Mouse (Mus musculus): ENCODE results near the gene Slc39a8. TPM values are rescaled to one million over a fixed set of nuclear protein-coding genes. Genes with fewer than 3 reads are reported as not detected.

The Slc39a8 gene
- polyA plus RNA-seq, 1 experiment from 2014 or later: 15.0 TPM

- ATAC-seq (ENCODE audit: insufficient number of reproducible peaks, insufficient read depth, low FRiP score, low TSS enrichment): no peak
- Histone ChIP-seq H3K4me3 (no peak overlapping the region), H3K9me3 (no peaks in the 10 kb centered on the region), H3K4me2 (replicated peaks) (no peak overlapping the region), H3K36me3 (no peaks in the 10 kb centered on the region), H3K27me3 (no peaks in the 10 kb centered on the region), H3K9ac (no peak overlapping the region), H3K27ac (no peak overlapping the region), H3K4me1 (no peaks in the 10 kb centered on the region)
- 72% methylated on average over 12 of the region's 12 CpGs for WGBS
These were observed 61.0 kb downstream of the Slc39a8 start for GRCm38 (mm10) chr3:135885927-135886658.

DNA sequence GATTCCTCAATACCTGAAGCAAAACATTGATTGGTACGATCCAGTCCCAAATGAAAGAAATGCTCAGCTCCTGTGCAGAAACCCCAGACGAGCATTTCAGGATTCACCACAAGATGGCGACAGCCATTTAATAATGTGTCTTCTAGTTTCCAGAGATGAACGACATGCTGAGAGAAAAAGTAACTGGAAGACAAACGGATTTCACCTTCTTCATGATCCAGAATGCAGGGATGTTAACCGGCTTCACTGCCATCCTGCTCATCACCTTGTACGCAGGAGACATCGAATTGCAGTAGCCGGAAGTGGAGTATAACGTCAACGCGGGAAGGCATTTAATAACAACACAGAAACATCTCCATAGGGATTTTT, 61.6 kb downstream of the Slc39a8 start:
- WGBS: 36% methylated on average over 12 of the region's 12 CpGs
- Histone ChIP-seq H3K27ac (no peak overlapping the region), H3K4me3 (no peak overlapping the region), H3K36me3 (no peaks in the 10 kb centered on the region), H3K4me1 (no peaks in the 10 kb centered on the region), H3K27me3 (no peaks in the 10 kb centered on the region), H3K9me3 (no peaks in the 10 kb centered on the region), H3K9ac (no peak overlapping the region), H3K4me2 (replicated peaks) (no peak overlapping the region)
- ATAC-seq (ENCODE audit: insufficient number of reproducible peaks, insufficient read depth, low FRiP score, low TSS enrichment): no peak

DNA sequence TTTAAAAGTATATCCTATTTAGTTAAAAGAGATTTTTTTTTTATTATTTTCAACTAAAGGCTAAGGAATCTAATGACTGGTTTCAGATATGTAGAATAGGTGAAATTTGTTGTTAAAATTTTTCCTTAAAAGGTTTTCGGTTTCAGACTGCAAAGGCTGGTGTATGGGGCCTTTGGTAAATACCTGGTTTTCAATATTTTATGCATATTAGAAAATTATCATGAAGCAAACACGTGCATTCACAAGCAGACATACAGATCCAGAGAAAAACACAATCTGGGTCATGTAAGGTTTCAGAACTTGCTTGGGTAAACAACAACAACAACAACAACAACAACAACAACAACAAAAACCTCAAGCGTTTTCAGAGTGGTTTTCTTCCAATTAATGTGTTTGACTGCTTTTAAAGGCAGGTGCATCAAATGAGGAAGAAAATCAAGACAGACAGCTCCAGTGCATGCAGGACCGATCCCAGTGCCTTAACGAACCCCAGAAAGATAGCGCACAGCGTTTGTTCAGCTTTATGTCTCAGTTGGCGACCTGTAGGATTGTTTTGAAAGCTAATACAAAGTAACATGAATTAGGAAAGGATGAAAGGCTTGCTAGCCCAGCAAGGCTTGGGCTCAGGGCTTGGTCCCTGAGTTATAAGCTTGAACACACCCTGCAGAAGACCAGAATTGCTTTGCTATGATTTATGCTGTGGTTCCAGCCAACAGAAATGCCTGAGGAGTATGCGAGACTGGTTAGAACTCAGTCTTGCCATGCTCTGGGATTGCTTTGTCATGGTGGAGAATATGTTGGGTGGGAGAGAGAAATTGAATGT, 62.2 kb downstream of the Slc39a8 start:
- Histone ChIP-seq H3K9me3 (no peaks in the 10 kb centered on the region), H3K4me3 (no peak overlapping the region), H3K9ac (no peak overlapping the region), H3K4me1 (no peaks in the 10 kb centered on the region), H3K36me3 (no peaks in the 10 kb centered on the region), H3K27ac (no peak overlapping the region), H3K27me3 (no peaks in the 10 kb centered on the region), H3K4me2 (replicated peaks) (no peak overlapping the region)
- peak; percentile 47; the same call in 1 of the 2 replicates for ATAC-seq (ENCODE audit: insufficient number of reproducible peaks, insufficient read depth, low FRiP score, low TSS enrichment)
- 65% methylated on average over 9 of the region's 9 CpGs for WGBS

- Histone ChIP-seq H3K27me3 (no peaks in the 10 kb centered on the region), H3K4me3 (no peak overlapping the region), H3K4me2 (replicated peaks) (no peak overlapping the region), H3K27ac (no peak overlapping the region), H3K4me1 (no peaks in the 10 kb centered on the region), H3K9ac (no peak overlapping the region), H3K36me3 (no peaks in the 10 kb centered on the region), H3K9me3 (no peaks in the 10 kb centered on the region)
- 0 out of 2 replicates have a peak, but pooled peaks have one; percentile 47 for ATAC-seq (ENCODE audit: insufficient number of reproducible peaks, insufficient read depth, low FRiP score, low TSS enrichment)
- whole genome bisulfite sequencing: 56% methylated on average over 5 of the region's 5 CpGs
These were observed 62.7 kb downstream of the Slc39a8 start for GRCm38 (mm10) chr3:135887856-135888155.

GRCm38 (mm10) chr3:135889401-135889800, 64.3 kb downstream of the Slc39a8 start:
- Histone ChIP-seq H3K9ac (no peak overlapping the region), H3K4me2 (replicated peaks) (no peak overlapping the region), H3K27me3 (no peaks in the 10 kb centered on the region), H3K27ac (no peak overlapping the region), H3K4me1 (no peaks in the 10 kb centered on the region), H3K4me3 (no peak overlapping the region), H3K9me3 (no peaks in the 10 kb centered on the region), H3K36me3 (no peaks in the 10 kb centered on the region)
- ATAC-seq (ENCODE audit: insufficient number of reproducible peaks, insufficient read depth, low FRiP score, low TSS enrichment): no peak

- Histone ChIP-seq H3K4me2 (replicated peaks) (no peak overlapping the region), H3K36me3 (no peaks in the 10 kb centered on the region), H3K4me1 (no peaks in the 10 kb centered on the region), H3K27ac (no peak overlapping the region), H3K9ac (no peak overlapping the region), H3K9me3 (no peaks in the 10 kb centered on the region), H3K4me3 (no peak overlapping the region), H3K27me3 (no peaks in the 10 kb centered on the region)
- WGBS: 74% methylated on average over 1 of the region's 1 CpGs
- no peak for ATAC-seq (ENCODE audit: insufficient number of reproducible peaks, insufficient read depth, low FRiP score, low TSS enrichment)
These were observed 78.3 kb downstream of the Slc39a8 start for GRCm38 (mm10) chr3:135903366-135903765.

DNA sequence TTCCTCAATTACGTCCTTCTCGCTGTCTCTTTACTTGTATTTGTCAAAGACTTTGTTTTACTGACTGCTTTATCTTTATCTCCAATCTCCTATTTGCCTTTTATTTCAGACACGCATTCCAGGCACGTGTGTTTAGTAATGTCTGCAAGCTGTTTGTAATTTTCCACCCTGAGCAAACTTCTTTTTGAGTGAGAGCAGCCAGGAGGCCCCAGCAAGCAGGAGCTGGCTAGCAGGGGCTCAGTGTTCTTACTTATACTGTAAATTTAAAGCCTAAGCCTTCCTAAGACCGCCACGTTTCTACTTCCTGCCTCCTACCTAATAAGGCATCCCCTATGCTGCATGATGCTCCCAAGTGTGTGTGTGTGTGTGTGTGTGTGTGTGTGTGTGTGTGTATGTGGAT, 79.8 kb downstream of the Slc39a8 start:
- no peak overlapping the region for H3K4me2 ChIP-seq (replicated peaks)
- no peak for ATAC-seq (ENCODE audit: insufficient number of reproducible peaks, insufficient read depth, low FRiP score, low TSS enrichment)

DNA sequence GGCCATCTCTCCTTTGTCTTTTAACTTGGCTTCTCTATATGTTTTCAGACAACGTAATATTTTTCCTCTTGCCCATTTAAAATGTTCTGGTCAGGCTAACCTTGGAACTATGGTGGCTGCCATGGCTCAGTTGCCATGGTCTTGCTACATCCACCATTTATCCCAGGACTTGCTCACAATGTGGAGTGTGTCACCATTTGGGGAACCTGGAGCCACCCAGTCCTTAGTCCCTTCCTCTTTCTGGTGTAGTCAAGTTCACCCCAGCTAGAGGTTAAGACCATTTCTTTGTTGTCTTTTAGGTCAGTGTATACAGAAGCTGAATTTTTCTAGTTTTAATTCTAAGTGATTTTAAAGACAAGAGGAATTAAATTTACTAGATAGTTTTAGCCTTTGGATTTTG, 80.7 kb downstream of the Slc39a8 start:
- H3K36me3 ChIP-seq: no peaks in the 10 kb centered on the region
- H3K4me2 ChIP-seq (replicated peaks): no peak overlapping the region
- no peak overlapping the region for H3K9ac ChIP-seq
- no peak overlapping the region for H3K27ac ChIP-seq
- 89% methylated on average over 1 of the region's 1 CpGs for WGBS
- no peak overlapping the region for H3K4me3 ChIP-seq
- no peak for ATAC-seq (ENCODE audit: insufficient number of reproducible peaks, insufficient read depth, low FRiP score, low TSS enrichment)
- no peaks in the 10 kb centered on the region for H3K27me3 ChIP-seq
- no peaks in the 10 kb centered on the region for H3K4me1 ChIP-seq
- H3K9me3 ChIP-seq: no peaks in the 10 kb centered on the region

More for the DNA sequence above, 79.8 kb downstream of the Slc39a8 start:
- Histone ChIP-seq H3K36me3 (no peaks in the 10 kb centered on the region), H3K27ac (0 out of 2 replicates have a peak overlapping the region, but pooled peaks have one; percentile 36), H3K27me3 (no peaks in the 10 kb centered on the region), H3K9ac (no peak overlapping the region), H3K9me3 (no peaks in the 10 kb centered on the region), H3K4me3 (no peak overlapping the region), H3K4me1 (no peaks in the 10 kb centered on the region)
- 41% methylated on average over 6 of the region's 6 CpGs for WGBS

GRCm38 (mm10) chr3:135907028-135907427, 81.9 kb downstream of the Slc39a8 start:
- no peak for ATAC-seq (ENCODE audit: insufficient number of reproducible peaks, insufficient read depth, low FRiP score, low TSS enrichment)
- Histone ChIP-seq H3K4me1 (no peaks in the 10 kb centered on the region), H3K27me3 (no peaks in the 10 kb centered on the region), H3K4me2 (replicated peaks) (no peak overlapping the region), H3K4me3 (no peak overlapping the region), H3K9me3 (no peaks in the 10 kb centered on the region), H3K27ac (no peak overlapping the region), H3K9ac (no peak overlapping the region), H3K36me3 (no peaks in the 10 kb centered on the region)
- WGBS: 74% methylated on average over 3 of the region's 3 CpGs

DNA sequence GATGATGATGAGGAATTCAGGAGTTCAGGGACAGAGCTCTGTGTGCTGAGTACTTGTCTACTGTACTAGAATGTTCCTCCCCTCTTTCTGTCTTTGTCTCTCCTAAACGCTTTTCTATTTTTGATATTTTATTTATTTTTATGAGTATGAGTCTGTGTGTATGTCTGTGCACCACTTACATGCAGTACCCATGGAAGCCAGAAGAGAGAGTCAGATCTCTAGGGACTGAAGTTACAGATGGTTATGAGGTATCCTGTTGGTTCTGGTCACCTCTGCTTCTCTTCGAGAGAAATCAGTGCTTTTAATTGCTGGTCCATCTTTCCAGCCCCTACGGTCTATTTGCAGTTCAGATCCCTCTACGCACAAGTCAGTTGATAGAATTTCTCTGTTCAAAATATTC, 90.9 kb downstream of the Slc39a8 start:
- H3K4me1 ChIP-seq: no peaks in the 10 kb centered on the region
- no peaks in the 10 kb centered on the region for H3K36me3 ChIP-seq
- no peak overlapping the region for H3K9ac ChIP-seq
- H3K4me2 ChIP-seq (replicated peaks): no peak overlapping the region
- H3K9me3 ChIP-seq: no peaks in the 10 kb centered on the region
- no peak overlapping the region for H3K4me3 ChIP-seq
- H3K27me3 ChIP-seq: no peaks in the 10 kb centered on the region
- H3K27ac ChIP-seq: no peak overlapping the region
- 91% methylated on average over 4 of the region's 4 CpGs for WGBS
- ATAC-seq (ENCODE audit: insufficient number of reproducible peaks, insufficient read depth, low FRiP score, low TSS enrichment): no peak

GRCm38 (mm10) chr3:135918566-135919180, 93.6 kb downstream of the Slc39a8 start:
- ATAC-seq (ENCODE audit: insufficient number of reproducible peaks, insufficient read depth, low FRiP score, low TSS enrichment): no peak
- H3K9me3 ChIP-seq: no peaks in the 10 kb centered on the region
- no peaks in the 10 kb centered on the region for H3K4me1 ChIP-seq
- H3K4me3 ChIP-seq: no peak overlapping the region
- no peak overlapping the region for H3K4me2 ChIP-seq (replicated peaks)
- WGBS: 70% methylated on average over 5 of the region's 5 CpGs
- H3K9ac ChIP-seq: no peak overlapping the region
- no peak overlapping the region for H3K27ac ChIP-seq
- H3K36me3 ChIP-seq: no peaks in the 10 kb centered on the region
- H3K27me3 ChIP-seq: no peaks in the 10 kb centered on the region

- Histone ChIP-seq H3K9ac (no peak overlapping the region), H3K4me3 (no peak overlapping the region), H3K4me2 (replicated peaks) (no peak overlapping the region), H3K27me3 (no peaks in the 10 kb centered on the region), H3K36me3 (no peaks in the 10 kb centered on the region), H3K27ac (no peak overlapping the region), H3K4me1 (no peaks in the 10 kb centered on the region), H3K9me3 (no peaks in the 10 kb centered on the region)
- WGBS: 73% methylated on average over 4 of the region's 4 CpGs
- no peak for ATAC-seq (ENCODE audit: insufficient number of reproducible peaks, insufficient read depth, low FRiP score, low TSS enrichment)
These were observed 94.2 kb downstream of the Slc39a8 start for GRCm38 (mm10) chr3:135919305-135919704.

Data from embryonic facial prominence, embryonic 12.5 days (tissue).